Mouse (Mus musculus): ENCODE measurements around the gene C1rl.
A peak's percentile ranks its signal among the peaks of the same experiment; 100 is the strongest.
"Not testable (repeated sequence)": the region's sequence is repeated elsewhere in the genome, so short reads cannot be mapped to it uniquely, and the experiment has no call there.

C1rl gene

DNA sequence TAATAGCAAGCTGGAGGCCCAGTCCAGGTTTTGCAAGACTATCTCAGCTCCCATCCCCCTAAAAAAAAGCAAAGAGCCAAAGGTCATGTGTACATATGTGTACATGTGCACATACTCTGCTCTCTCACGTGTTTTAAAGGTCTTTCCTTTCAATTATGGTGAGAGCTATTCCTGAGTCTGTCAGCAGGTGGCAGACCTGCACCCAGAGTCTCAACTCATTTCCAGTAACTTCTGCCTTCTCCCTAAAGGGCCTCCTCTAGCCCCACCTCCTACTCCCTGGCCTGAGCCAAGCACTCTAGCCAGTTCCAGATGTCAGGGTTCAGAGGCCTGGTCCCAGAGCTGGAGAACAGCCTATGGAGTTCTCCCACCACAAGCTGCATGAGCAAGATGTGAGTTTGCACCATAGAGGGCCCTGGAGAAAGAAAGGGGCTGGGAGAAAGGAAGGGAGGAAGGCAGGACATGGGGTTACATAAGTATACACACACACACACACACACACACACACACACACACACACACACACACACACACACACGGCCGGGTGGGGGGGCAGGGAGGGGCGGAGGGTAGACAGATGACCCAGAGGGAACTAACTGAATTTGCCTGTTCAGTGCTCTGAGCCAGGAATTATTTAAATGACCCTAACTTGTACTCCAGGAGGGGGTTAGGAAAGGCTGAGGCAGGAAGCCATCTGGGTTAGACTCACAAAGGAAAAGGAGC lies at the start of gene C1rl:
Gene C1rl (plus strand): TSS at position 272 of the 720 bp plus-strand sequence.
- peak; percentile 71 to 82 for DNase-seq

DNA sequence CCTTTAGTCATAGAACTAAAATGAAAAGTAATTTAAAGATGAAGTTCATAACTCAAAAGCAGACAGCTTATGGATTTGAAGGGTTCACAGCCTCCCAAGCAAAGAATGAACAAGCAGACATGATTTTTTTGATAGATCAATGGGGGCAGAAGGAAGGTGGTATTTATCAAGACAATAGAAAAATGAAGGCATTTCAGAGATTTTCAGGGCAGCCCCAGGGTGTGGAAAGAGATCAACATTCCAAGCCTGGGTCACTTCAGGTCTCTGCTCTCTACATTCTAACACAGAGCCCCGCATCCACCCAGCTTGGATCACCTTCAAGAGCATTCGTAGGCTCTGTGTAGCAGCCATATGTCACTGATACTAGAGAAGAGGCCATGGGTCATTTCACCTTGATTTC lies 49.6 kb upstream of the C1rl start:
- DNase-seq = no peak

DNA sequence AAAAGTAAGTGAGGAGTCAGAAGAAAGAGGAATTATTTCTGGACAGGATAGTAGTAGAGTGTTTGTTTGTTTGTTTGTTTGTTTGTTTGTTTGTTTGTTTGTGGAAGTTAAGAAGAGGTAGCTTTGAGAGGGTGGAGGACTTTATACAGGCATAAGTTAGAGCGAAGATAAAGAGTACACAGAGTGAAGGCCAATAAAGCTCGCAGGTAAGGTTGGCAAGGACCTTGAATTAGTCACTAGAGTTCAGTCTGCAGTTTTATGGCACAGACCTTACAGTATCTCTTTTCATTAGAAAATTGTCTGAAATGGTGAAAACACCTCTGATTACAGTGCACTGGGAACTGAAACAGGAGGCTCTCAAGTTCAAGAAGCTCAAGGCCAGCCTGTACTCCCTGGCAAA lies 46.9 kb upstream of the C1rl start:
- no peak for DNase-seq

DNA sequence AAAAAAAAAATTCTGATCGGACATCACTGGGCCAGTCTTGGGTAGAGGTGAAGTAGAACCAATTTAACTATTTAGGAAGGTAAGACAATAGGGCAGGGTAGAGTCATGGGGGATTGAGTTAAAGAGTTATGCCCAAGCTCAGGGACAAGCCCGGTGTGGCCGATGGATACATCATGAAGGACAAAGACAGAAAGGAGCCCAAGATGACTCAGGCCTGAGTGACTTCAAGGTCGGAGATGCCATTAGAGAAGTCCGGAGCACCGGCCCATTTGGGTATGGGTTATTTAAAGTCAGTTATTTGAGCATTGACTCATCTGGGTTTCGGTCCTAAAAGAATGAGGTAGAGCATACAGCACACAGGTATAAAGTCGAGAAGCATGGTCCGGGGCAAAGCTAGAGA lies 46.5 kb upstream of the C1rl start:
- no peak for DNase-seq

DNA sequence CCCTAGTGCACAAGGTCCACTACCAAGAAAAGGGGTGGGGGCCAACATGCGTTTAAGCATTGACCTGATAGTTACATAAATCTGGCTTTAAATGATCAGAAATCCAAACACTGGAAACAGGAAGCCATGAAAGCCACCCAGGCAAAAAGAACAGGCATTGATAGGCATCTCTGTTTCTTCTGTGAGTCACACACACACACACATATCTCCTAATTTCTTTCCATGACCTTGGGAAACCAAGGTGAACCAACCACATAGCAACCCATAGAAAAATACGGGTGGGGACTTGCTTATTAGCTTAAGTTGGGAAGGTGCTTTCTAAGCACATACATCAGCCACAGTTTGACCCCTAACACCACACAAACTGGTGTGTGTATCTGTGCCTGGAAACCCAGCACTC lies 45.6 kb upstream of the C1rl start:
- no peak for DNase-seq

DNA sequence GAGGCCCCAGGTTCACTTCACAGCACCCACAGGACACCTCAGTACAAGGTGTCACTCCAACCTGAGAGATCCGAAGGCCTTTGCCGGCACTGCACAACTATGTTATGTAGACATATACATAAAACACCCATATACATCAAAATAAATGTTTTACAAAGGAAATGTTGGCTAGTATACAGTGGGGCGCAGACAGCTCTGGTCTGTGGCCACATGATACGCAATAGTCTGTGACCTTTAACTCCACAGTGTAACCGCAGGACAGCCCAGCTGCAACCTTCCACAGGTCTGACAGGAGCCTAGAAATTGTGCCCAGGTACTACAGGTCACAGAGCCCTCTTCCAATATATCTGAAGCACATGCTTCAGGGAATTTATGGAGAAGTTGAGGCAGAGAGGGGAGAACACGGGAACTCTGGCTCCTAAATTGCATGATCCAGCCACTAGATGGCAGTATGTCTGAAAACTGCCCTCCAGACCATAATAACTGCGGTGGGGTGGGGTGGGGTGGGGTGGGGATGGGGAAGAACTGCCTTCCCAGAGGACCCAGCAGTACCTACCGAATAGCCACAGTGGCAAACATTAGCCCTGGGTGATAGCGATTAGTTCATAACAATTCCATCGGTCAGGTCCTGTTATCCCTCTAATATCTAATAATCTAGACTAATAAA lies 44.6 kb upstream of the C1rl start:
- peak in 1 of 2 experiments; percentile 46 for DNase-seq

DNA sequence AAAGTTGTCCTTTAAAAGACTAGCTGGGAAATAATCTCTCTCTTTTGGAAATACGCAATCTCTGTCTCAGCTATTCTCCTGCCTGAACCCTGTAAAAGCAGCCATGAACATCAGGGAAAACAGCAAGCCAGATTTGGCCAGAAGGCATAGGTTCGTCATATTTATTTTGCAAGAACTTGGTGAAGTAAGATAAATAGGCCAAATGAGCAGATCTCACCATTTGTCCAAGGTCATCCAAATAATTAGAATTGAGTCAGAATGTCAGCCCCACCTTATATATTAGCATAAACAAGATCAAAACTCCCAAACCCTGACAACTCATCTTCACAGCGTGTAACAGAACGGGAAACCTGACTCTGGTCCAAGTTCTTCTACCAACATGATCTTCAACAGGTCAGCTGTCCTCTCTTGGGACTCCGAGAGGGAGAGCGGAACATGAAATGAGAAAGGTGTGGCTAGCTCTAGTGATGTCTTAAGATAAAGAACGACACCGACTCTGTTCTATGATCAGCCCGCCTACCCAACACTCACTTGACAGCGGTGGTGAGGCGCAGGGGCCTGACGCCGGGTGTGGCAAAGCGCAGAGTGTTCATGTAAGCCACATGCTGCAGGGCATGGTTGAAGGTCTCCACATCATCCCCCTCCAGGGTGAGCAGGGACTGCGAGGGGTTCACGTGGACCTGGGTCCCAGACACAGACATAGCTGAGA lies 43.8 kb upstream of the C1rl start:
- no peak for DNase-seq

DNA sequence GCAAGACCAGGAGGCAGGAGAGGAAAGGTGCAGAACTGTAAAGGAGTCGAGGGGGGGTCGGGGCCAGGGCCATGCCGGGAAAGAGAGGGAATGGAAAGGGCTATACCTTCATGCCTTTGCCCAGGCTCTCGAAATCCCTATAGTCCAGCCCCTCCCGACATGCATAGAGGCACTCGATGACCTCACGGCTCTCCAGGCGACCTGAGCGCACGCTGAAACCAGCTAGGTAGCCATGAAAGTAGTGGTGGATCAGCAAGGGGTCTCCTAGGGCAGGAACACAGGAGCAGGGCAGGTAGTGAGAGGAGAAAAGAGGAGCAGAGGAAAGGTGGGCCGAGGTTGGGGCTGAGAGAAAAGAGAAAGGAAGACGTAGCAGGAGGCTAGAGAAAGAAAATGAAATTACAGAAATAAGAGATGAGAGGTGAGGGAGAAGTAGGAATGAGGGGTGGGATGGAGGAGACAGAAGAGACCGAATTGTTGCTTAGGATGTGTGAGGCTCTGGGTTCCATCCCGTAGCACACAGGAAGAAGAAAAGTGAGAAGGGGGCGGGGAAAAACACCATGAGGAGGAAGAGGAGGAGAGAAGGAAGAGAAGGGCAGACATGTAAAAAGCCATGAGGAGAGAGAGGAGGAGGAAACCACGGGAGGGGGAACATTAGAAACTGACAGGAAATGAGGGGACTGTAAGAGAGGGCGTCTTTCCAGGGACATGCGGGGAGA lies 43.1 kb upstream of the C1rl start:
- DNase-seq = no peak

DNA sequence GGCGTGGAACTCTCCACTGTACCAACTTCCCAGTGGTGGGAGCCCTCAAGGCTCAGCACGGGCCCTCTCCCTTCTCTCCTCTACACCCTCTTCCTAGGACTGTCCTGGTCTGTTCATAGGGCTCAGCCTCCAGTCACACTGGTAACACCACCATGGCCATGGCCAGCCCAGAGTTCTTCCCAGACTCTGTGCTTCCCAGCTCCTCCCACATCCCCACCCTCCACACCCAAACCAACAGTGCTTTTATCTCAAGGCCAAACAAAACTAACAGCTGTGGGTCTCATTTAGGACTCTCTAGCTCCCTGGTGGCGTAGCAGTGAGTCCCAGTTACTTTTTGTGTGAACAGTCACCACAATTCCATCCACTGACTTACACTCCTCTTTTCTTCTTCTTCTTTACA lies 40.9 kb upstream of the C1rl start:
- DNase-seq = no peak

DNA sequence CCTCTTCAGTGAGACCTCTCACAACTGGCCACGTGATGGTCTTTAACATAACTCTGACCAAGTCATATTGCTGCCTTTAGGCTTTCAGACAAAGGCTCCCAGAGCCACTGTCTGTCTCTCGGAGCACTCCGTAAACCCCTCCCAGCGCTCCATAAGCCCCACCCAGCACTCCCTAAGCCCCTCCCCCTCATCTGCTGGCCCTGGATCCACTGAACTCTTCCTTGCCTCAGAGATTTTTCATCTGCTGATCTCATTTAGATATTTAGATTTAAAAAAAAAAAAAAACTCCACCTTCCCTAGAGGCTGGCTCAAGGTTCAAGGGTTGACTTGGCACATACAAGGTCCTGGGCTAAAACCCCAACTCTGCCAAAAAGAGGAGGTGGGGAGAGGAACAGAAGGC lies 39.2 kb upstream of the C1rl start:
- no peak for DNase-seq

DNA sequence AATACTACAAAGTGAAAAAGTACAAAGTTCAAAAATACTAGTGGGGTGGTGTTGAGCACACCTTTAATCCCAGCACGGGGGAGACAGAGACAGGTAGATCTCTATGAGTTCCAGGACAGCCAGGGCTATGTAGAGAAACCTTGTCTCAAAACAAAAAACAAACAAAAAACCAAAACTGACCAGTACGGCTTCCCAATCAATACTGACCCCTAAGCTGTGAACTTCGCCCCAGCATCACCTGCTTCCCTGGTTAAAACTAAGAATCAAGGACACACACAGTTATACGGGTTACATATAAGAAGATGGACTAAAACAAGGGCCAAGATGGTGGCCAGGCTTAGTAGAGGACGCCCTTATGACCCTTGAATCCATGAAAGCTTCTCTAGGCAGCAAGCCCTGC lies 36.7 kb upstream of the C1rl start:
- DNase-seq = no peak

DNA sequence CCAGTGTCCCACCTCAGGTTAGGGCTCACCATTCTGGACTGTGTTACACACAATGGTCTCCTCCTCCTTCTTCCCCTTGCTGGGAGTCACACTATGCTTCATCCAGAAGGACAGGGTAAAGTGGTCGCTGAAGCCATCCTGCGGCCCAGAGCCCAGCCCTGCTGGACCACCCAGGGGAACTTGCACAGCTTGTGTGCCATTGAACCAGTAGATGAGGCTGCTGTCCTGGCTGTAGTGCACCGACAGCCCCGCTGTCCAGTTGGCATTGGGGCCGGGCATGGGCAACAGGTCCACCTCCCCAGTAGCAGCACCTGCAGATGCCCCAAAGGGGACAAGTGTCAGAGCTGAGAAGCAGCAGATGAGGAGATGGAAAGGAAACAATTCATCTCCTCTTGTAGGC lies 35.1 kb upstream of the C1rl start:
- DNase-seq = peak in 1 of 2 experiments; percentile 33

DNA sequence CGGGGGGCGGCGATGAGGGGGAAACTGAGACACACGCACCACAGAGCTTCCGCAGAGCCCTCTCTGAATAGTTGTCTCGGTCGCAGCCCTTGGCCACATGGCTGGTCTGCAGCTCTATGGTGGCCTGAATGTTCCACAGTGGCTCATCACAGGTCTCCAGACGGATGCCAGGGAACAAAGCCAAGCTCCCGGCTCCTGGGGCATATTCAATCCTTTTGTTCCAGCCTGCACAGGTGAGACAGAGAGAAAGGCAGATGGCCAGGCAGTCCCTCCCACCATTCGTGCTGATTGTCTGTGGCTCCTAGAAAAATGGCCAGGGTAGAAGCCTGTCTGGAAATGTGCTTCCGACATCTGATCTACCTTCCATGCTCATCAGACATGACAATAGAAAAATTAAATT lies 34.4 kb upstream of the C1rl start:
- DNase-seq = peak; percentile 96 to 98

DNA sequence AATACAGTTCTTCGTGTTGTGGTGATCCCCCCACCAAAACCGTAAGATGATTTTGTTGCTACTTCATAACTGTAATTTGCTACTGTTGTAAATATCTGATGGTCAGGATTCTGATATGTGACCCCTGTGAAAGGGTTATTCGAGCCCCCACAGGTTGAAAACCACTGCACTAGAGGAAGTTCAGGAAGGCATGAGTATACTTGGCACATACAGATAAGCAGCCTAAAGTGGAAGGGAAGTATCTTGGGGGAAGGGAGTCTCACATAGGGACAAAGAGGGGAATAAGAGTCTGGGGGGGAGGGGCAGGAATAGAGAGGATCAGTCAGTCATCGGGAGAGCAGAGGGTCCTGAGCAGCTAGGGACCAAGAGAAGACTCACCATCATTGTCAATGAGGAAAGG lies 33.5 kb upstream of the C1rl start:
- DNase-seq = no peak

DNA sequence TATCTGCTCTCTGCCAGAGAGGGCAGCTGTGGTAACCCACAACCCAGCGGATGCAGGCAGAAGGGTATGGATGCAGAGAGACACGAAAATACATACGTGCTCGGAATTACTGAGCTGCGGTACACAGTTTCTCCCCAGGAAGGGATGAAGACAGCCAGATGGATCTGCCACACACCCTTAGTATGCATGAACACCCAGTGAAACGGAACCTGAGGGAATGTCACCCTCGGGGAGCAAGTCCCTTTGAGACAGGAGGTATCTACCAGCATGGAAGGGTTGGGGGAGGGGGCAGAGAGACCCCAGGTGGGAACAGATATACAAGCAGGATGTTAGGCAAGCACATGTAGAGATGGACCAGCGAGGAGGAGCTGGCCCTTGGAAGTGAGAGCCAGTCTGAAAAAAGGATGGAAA lies 29.0 kb upstream of the C1rl start:
- peak; percentile 52 to 54 for DNase-seq

DNA sequence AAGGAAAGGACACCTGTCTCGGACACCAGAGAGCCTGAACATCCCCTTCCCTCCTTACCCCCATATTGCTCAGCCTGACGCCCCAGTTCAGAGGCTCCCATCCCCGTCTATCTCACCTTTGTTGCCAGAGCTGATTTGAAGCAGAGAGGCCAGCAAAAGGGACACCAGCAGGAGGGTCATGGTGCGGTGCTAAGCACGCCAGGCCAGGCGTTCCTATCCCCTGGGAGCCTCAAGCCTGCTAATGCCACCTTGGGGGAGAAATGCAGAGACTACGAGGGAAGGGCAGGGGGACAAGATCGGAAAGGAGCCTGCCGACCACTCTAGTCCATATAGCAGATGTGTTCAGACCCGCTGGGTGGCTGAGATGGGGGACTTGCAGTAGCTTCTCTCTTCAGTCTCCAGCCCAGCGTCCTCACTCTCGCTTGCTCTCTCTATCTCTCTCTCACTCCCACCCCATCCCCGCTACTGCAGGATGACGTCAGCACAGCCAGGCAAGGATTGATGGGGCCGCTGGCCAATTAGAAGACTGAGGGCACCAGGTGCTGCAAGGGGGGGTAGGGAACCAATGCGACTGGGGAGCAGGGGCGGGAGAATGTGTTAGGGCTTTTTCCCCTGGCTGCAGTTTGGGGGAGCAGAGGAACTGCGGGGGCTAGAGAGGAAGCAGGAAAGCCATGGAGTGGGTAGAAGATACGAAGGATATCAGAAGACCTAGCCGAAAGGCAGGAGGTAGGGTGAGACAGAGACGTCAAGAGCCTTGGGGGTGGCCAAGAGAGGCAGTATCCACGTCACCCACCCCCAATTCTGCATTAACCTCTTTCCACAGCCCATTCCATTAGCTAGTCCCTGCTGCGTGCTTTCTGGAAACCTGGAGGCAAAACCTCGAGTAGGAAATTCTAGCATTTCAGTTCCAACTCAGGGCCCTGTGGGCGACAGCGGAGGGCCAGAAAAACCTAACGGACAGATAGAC lies 28.3 kb upstream of the C1rl start, which contains the start of gene Clstn3:
Gene Clstn3 (minus strand): TSS at position 490 of the 967 bp plus-strand sequence.
- peak; percentile 96 to 99 for DNase-seq

DNA sequence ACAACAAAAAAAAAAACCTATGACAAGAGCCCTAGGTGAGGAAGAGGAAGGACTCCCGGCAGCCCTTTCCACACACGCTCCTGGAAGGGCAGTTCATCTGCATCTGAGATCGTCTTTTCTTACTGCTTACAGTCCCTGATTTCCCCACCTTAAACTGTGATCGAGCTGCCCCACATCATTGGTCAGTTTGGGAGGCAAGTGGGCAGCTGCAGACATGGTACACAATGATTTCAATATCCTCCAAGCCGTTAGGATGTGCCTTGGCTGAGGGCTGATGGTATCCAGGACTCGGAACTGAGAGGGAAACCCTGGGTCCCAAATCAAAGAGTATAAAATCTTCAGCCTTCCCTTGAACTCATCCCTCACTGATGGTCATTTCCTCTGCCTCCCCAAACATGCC lies 27.6 kb upstream of the C1rl start:
- DNase-seq = no peak

DNA sequence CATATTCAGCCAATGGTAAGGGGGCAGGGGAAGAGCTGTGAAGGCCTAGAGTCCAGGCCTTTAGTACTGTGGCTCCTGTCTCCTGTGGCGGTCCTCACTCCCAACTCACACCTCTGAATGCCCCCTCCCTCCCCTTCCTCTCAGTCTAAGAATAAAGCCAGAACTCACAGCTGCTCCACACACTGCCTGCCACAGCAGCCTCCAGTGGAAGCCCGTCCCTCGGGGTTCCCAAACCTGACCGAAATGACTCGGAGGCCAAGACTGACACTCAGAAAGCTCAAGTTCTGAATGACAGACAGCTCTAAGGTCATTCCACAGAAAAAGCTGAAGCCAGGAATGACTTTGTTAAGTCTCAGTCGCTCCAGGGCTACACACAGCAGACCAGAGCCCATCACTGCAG lies 27.2 kb upstream of the C1rl start:
- DNase-seq = no peak

DNA sequence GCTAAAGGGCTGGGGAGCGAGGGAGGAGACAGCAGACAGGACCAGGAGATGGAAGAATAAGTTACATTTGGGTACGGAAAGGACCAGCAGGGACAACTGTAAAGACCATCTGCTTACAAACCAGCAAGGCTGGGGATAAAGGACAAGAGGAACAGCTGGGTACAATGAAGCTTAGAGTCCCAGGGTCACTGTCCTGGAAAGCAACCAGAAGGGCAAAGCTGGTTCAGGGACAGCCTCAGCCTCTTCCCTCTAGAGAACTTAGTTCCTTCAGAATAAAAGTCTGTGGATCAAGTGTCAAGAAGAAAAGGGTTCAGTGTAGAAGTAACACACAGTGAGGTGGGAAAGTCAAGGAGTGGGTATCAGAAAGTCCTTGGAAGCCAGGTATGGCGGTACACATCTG lies 21.8 kb upstream of the C1rl start:
- no peak for DNase-seq

DNA sequence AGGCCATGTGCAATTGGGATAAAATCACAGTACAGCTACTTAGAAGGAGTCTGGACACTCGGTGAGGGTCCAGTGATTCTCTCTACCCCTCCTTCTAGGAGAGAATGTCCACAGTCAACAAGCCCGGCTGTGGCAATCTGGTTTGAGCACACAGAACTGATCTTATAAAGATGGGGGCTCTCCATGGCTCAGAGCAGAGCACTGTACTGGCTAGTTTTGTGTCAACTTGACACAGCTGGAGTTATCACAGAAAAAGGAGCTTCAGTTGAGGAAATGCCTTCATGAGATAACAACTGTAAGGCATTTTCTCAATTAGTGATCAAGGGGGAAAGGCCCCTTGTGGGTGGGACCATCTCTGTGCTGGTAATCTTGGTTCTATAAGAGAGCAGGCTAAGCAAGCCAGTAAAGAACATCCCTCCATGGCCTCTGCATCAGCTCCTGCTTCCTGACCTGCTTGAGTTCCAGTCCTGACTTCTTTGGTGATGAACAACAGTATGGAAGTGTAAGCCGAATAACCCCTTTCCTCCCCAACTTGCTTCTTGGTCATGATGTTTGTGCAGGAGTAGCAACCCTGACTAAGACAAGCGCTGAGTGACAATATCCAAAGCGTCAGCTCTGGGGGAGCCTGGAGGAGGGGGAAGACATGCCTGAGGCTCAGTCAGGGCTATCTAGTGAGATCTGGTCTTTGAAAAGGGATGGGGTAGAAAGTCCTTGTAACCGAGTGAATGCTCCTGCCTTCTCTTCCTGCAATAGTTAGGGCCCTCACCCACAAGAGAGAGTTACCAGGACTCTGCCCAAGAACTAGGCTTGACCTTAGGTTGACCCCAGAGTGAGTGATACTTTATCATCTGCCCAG lies 20.9 kb upstream of the C1rl start:
- DNase-seq = not testable (repeated sequence)

DNA sequence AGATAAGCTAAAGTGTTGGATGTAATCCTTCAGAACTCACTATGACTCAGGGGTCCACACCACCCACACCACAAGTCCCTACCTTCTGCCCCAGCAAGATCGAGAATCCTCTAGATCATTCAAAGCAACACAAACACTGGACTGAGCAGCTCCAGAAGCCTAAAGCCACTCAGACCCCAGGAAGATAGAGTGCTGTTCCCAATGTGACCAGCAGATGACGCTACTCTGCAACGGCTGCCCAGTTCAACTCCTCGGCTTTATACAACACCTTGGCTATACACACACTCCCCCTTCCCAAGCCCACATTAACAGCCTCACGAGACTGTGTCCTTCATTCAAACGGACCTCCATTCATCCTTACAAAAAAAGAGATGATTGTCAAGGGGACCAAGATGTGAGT lies 20.1 kb upstream of the C1rl start:
- DNase-seq = peak; percentile 72 to 81

Data from cerebellum, postnatal 25 days (tissue).